In genomic region chr8:54370501-54370900, GRCm38 (mm10) we compare ENCODE assay signal across 18 mouse cellular contexts.
"Had no signal": no experiment of that assay in that cellular context is flagged by ENCODE, and none has a peak within 500 bp of the region (broad histone marks: within the 10 kb centered on the region; RNA-seq: fewer than 3 reads in every experiment).

No protein-coding gene starts in this region.

- DNase-seq: lung, adult 18-20 months; lung, embryonic 14.5 days; lung, postnatal 10 days; lung, postnatal 4 days; retina, postnatal 1 day; right cerebral cortex, adult 18-20 months; right cerebral cortex, postnatal 25 days; right cerebral cortex, postnatal 4 days; spleen, adult 18-20 months; thymus, adult 18-20 months; thymus, postnatal 14 days; thymus, postnatal 36 days had no signal

- H3K27me3 ChIP-seq: midbrain, embryonic 12.5 days; midbrain, embryonic 15.5 days; neural tube, embryonic 13.5 days; neural tube, embryonic 15.5 days had no signal

- H3K9ac ChIP-seq: lung, embryonic 14.5 days; midbrain, embryonic 12.5 days; midbrain, embryonic 15.5 days; neural tube, embryonic 13.5 days; neural tube, embryonic 15.5 days had no signal

- H3K27ac ChIP-seq: midbrain, embryonic 10.5 days; midbrain, embryonic 12.5 days; midbrain, embryonic 15.5 days; neural tube, embryonic 13.5 days; neural tube, embryonic 15.5 days had no signal

- H3K9me3 ChIP-seq: midbrain, embryonic 10.5 days; midbrain, embryonic 12.5 days; midbrain, embryonic 15.5 days; neural tube, embryonic 13.5 days; neural tube, embryonic 15.5 days had no signal

- H3K36me3 ChIP-seq: midbrain, embryonic 10.5 days; midbrain, embryonic 12.5 days; midbrain, embryonic 15.5 days; neural tube, embryonic 13.5 days; neural tube, embryonic 15.5 days had no signal

- H3K4me3 ChIP-seq: midbrain, embryonic 10.5 days; midbrain, embryonic 12.5 days; midbrain, embryonic 15.5 days; myocyte; neural tube, embryonic 13.5 days; neural tube, embryonic 15.5 days had no signal

- H3K4me1 ChIP-seq: midbrain, embryonic 10.5 days; midbrain, embryonic 12.5 days; midbrain, embryonic 15.5 days; neural tube, embryonic 13.5 days; neural tube, embryonic 15.5 days had no signal

- H3K4me2 ChIP-seq: lung, embryonic 14.5 days; midbrain, embryonic 12.5 days; midbrain, embryonic 15.5 days; neural tube, embryonic 13.5 days; neural tube, embryonic 15.5 days had no signal
